Mouse (Mus musculus) heart, embryonic 11.5 days (tissue): ENCODE data around the gene Il2ra. TPM values are rescaled to one million over a fixed set of nuclear protein-coding genes. Genes with fewer than 3 reads are reported as not detected.
"Not testable (repeated sequence)": the region's sequence is repeated elsewhere in the genome, so short reads cannot be mapped to it uniquely, and the experiment has no call there.

Experiments used
- ATAC-seq: fragments of 200-750 bp; cut with Nextera tagmentation; replicated peaks from 2 replicates; pipeline ENCODE4 v1.8.0; 2017; ENCODE audit warnings: moderate library complexity; ENCODE audit not compliant: insufficient number of reproducible peaks, low FRiP score, low TSS enrichment
- H3K27ac ChIP-seq: fragments of 300-500 bp; sonication (generic); 2 replicates; pipeline ENCODE4 v1.5.1; 2014; ENCODE audit warnings: mild to moderate bottlenecking, low read depth, low read length
- H3K27me3 ChIP-seq: fragments of 300-500 bp; sonication (generic); 2 replicates; pipeline ENCODE4 v1.6.1; 2014; ENCODE audit warnings: mild to moderate bottlenecking, low read length, mixed read lengths; ENCODE audit not compliant: control insufficient read depth, insufficient read depth
- H3K36me3 ChIP-seq: fragments of 300-500 bp; sonication (generic); 2 replicates; pipeline ENCODE4 v1.6.1; 2014; ENCODE audit warnings: mild to moderate bottlenecking, low read length, moderate library complexity, mixed read lengths; ENCODE audit not compliant: control insufficient read depth, insufficient read depth
- H3K4me1 ChIP-seq: fragments of 300-500 bp; sonication (generic); 2 replicates; pipeline ENCODE4 v1.6.1; 2014; ENCODE audit warnings: low read length; ENCODE audit not compliant: control insufficient read depth, insufficient read depth
- H3K4me2 ChIP-seq: fragments of 300-500 bp; sonication (generic); 2 replicates; pipeline ENCODE4 v1.6.1; 2014; ENCODE audit warnings: mild to moderate bottlenecking, moderate library complexity
- H3K4me3 ChIP-seq: fragments of 300-500 bp; sonication (generic); 2 replicates; pipeline ENCODE4 v1.5.1; 2014; ENCODE audit warnings: low read depth, low read length
- H3K9ac ChIP-seq: fragments of 300-500 bp; sonication (generic); 2 replicates; pipeline ENCODE4 v1.6.1; 2014; ENCODE audit warnings: mild to moderate bottlenecking, low read depth, low read length, moderate library complexity
- H3K9me3 ChIP-seq: fragments of 300-500 bp; sonication (generic); replicated peaks from 2 replicates; pipeline ENCODE4 v1.6.1; 2016; ENCODE audit warnings: low read length; ENCODE audit not compliant: control insufficient read depth
- WGBS: fragments of 180-500 bp; shearing (Covaris S2); extraction: QIAGEN DNeasy Blood & Tissue Kit; methylation state at CpG from one replicate; pipeline ENCODE4 v1.1.7; 2014; ENCODE audit not compliant: insufficient replicate concordance; 5-methylcytosine and 5-hydroxymethylcytosine counted together
- polyA plus RNA-seq: library from polyadenylated mRNA; unstranded; fragments of >200 nt; fragmentation: Nextera tagmentation; extraction: Ambion mirVana; gene quantifications from 2 replicates; pipeline ENCODE4 v1.2.1, GENCODE M21; 2014

Il2ra gene
- polyA plus RNA-seq, 1 experiment from 2014 or later: not detected

DNA sequence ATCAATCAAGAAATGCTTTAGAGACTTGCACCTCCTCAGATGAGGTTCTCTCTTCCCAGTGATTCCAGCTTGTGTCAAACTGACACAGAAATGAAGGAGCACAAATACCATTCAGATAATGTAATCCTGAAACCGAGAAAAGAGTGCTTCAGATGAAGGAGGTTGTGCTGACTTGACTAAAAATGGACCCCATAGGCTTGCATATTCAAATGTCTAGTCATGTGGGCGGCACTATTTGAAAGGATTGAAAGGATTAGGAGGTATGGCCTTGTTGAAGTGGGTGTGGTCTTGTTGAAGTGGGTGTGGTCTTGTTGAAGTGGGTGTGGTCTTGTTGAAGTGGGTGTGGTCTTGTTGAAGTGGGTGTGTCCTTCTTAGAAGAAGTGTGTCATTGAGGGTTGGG lies 57.3 kb downstream of the Il2ra start:
- H3K27ac ChIP-seq: no peak overlapping the region
- H3K36me3 ChIP-seq: no peaks in the 10 kb centered on the region
- H3K9ac ChIP-seq: no peak overlapping the region
- H3K4me1 ChIP-seq: no peaks in the 10 kb centered on the region
- no peak overlapping the region for H3K4me3 ChIP-seq
- 76% methylated on average over 2 of the region's 2 CpGs for WGBS
- H3K9me3 ChIP-seq: no peaks in the 10 kb centered on the region
- H3K4me2 ChIP-seq: no peak overlapping the region
- H3K27me3 ChIP-seq: no peaks in the 10 kb centered on the region
- no peak for ATAC-seq

DNA sequence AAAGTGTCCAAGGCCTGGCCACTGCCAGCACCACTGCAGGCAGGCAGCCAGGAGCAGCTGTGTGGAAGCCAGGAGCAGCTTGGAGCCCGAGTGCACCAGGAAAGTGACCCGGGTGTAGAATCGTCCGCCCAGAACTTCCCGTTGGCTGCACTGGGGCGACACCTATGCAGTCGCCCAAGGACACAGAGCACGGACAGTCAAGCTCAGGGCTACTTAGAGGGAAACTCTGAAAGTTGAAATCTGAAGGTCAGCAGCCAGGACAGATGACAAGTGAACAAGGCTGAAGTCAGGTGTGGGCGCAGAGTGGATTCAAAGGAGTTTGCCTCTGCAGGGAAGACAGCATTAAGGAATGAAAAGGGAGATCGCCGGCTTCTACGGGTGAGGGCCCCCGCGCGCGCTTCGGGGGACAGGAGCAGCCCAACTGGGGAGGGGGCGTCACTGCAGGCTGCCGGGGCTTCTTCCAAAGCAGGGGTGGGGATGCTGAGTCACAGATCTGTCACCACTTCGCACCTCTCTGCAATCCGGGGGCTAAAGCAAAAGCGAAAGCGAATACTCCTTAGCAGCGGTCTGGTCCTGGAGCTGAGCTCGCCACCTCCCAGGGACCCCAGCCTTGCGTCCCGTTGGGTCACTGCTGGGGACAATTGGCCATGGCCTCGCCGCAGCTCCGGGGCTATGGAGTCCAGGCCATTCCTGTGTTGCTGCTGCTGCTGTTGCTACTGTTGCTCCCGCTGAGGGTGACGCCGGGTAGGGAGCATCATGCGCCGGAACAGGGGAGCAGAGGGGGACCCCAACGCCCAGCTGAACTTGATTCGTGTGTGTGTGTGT lies 62.8 kb downstream of the Il2ra start, which contains the start of gene Il15ra:
Il15ra (plus strand) TSS at position 90 of the 825 bp plus-strand sequence.
- Histone ChIP-seq H3K27ac (peak within 1 kb of the TSS; percentile 66), H3K36me3 (no peaks in the 10 kb centered on the region), H3K4me2 (peak within 1 kb of the TSS; percentile 99), H3K9ac (peak within 1 kb of the TSS; percentile 82), H3K4me1 (peaks cover 5% of the 10 kb centered on the region; the same call in 1 of the 2 replicates), H3K4me3 (peak within 1 kb of the TSS; percentile 76), H3K9me3 (no peaks in the 10 kb centered on the region), H3K27me3 (0 out of 2 replicates have a peak, but pooled peaks cover 4% of the 10 kb centered on the region)
- 2% methylated on average over 37 of the region's 37 CpGs for WGBS
- ATAC-seq: peak; percentile 56

DNA sequence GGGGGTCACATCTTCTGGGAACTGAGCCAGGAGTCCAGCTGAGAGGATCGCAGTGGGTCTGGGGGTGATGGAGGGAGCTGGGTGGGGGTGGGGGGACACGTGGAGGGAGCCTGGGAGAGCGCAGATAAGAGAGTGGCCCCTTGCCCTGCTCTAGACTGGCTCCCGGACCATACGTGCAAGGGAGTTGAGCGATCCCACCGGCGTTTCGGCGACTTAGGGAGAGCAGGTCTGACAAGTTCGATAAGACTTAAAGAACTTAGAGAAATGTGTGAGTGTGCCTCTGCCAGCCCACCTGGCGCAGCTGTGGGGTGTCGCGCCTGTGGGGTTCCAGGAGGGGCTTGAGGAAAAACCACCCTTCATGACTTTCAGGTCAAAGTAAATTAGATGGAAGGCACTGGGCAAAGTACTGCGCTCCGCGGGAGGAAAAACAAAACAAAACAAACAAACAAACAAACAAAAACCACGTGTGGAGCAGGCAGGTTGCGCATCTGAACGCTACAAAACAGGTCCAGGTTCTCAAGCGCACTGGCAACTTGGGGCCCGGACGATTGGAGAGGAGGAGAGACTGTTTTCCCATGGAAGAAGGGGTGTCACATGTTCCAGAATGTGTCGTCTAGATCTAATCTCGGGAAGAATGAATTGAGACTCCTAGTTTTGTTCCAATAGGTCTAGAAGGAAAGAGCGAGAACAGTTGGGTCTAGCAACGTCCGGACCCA lies 63.6 kb downstream of the Il2ra start:
- Histone ChIP-seq H3K9ac (peak overlapping the region; percentile 82), H3K4me3 (peak overlapping the region; percentile 76), H3K27me3 (0 out of 2 replicates have a peak, but pooled peaks cover 4% of the 10 kb centered on the region), H3K36me3 (no peaks in the 10 kb centered on the region), H3K4me2 (peak overlapping the region; percentile 99), H3K9me3 (no peaks in the 10 kb centered on the region), H3K27ac (no peak overlapping the region), H3K4me1 (peaks cover 5% of the 10 kb centered on the region; the same call in 1 of the 2 replicates)
- 4% methylated on average over 28 of the region's 28 CpGs for WGBS
- ATAC-seq: peak; percentile 20; the same call in 1 of the 2 replicates

DNA sequence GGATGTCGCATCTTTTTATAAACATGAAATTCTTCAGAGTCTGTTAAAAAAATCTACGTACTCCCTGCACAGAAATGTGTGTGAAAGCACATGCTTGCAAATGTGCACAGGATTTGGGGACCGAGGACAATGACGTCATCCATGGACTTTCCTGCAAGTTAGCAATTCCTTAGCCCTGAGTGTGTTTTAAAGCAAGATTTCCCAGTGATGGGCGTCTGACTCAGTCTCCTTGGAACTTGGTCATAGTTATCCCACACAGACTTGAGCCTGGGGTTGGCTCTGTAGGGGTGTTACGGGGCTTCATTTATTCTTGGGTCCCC lies 64.1 kb downstream of the Il2ra start:
- ATAC-seq: no peak
- Histone ChIP-seq H3K4me2 (peak overlapping the region; percentile 99), H3K9me3 (no peaks in the 10 kb centered on the region), H3K9ac (no peak overlapping the region), H3K4me3 (0 out of 2 replicates have a peak overlapping the region, but pooled peaks have one; percentile 76), H3K36me3 (no peaks in the 10 kb centered on the region), H3K27me3 (0 out of 2 replicates have a peak, but pooled peaks cover 4% of the 10 kb centered on the region), H3K27ac (no peak overlapping the region), H3K4me1 (peaks cover 5% of the 10 kb centered on the region; the same call in 1 of the 2 replicates)
- WGBS: 35% methylated on average over 6 of the region's 6 CpGs

DNA sequence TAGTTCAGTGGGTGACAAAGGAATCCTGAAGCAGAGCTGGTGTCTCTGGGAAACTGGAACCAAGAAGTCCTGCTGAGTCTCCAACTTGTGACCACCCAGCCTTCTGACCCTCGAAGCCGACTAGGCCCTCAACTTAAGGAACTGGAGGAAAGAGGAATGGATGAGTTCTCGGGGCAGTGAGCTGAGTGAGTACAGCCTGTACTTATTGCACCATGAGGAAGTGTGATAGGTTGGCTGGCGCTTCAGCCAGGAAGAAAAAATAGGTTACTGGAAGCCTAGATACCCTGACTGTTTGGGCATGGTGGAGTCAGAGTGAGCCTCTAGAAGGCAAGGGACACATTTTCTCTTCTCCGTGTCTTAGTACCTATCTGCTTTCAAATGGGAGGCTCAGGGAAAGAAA lies 65.9 kb downstream of the Il2ra start:
- no peak overlapping the region for H3K4me2 ChIP-seq
- H3K36me3 ChIP-seq: no peaks in the 10 kb centered on the region
- peaks cover 5% of the 10 kb centered on the region; the same call in 1 of the 2 replicates for H3K4me1 ChIP-seq
- ATAC-seq: no peak
- H3K9me3 ChIP-seq: no peaks in the 10 kb centered on the region
- H3K27ac ChIP-seq: no peak overlapping the region
- no peak overlapping the region for H3K9ac ChIP-seq
- H3K4me3 ChIP-seq: no peak overlapping the region
- 75% methylated on average over 5 of the region's 5 CpGs for WGBS
- 0 out of 2 replicates have a peak, but pooled peaks cover 4% of the 10 kb centered on the region for H3K27me3 ChIP-seq

DNA sequence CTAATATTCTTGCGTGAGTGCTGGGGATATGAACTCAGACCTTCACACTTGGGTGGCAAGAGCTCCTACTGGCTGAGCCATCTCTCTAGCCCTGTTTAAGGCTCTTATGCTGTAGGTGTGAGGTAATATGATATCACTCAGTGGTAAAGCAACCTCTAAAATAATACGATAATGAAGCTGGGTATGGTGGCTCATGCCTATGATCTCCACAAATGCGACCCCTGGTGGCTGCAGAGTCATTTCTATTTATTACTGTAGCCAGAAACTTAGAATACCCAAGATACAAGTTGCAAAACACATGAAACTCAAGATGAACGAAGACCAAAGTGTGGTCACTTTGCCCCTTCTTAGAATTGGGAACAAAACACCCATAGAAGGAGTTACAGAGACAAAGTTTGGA lies 67.5 kb downstream of the Il2ra start:
- H3K9ac ChIP-seq, H3K27me3 ChIP-seq, H3K36me3 ChIP-seq, H3K4me3 ChIP-seq, H3K9me3 ChIP-seq, H3K4me2 ChIP-seq, H3K4me1 ChIP-seq, ATAC-seq, H3K27ac ChIP-seq: not testable (repeated sequence)
- WGBS: 57% methylated on average over 4 of the region's 4 CpGs

DNA sequence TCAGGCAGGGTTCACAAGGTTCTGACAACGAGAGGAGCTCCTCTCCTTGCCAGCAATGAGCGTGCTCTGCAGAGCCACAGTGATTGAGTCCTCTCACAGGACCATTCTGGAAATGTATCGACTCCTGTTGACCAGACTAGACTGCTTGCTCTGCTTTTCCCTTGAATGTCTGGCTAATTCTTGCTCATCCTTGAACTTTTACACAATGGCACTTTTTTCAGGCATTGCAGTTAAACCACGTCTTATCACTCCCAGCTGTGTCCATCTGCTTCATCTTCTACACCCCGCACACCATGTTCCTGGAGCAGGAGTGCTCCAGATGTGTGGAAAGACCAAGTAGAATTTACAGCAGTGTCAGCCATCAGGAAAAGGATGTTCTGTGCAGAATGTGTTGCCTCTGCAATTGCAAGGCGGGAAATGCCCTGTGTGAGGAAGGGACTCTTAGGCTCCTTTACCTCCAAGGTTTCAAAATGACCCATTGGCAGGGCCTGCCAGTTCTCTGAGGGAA lies 69.9 kb downstream of the Il2ra start:
- Histone ChIP-seq H3K4me2 (no peak overlapping the region), H3K27me3 (no peaks in the 10 kb centered on the region), H3K27ac (no peak overlapping the region), H3K36me3 (no peaks in the 10 kb centered on the region), H3K9me3 (no peaks in the 10 kb centered on the region), H3K4me1 (no peaks in the 10 kb centered on the region), H3K9ac (no peak overlapping the region), H3K4me3 (no peak overlapping the region)
- WGBS: 76% methylated on average over 6 of the region's 6 CpGs
- ATAC-seq: no peak

DNA sequence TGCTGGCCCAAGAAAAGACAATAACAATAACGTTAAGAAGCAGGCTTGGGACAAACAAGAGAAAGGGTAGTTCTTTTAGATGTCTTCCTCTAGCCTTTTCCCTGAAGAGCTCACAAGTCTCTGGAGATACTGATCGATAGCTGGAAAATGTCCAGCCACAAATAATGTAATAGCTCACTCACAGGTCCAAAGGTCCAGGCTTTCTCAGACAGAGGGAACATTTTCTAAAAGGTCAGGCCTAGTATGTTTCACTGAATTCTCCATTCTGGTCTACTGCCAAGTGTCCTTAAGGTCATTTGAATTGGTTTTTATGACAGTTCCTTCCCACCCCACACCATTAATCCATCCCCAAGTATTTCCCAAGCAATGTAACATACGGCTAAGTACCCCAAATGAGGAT lies 70.4 kb downstream of the Il2ra start:
- WGBS: 64% methylated on average over 3 of the region's 3 CpGs
- ATAC-seq: no peak

More for the DNA sequence above, 70.4 kb downstream of the Il2ra start:
- H3K4me1 ChIP-seq: no peaks in the 10 kb centered on the region
- H3K9me3 ChIP-seq: no peaks in the 10 kb centered on the region
- H3K27ac ChIP-seq: no peak overlapping the region
- no peaks in the 10 kb centered on the region for H3K27me3 ChIP-seq
- H3K36me3 ChIP-seq: no peaks in the 10 kb centered on the region
- H3K9ac ChIP-seq: no peak overlapping the region
- no peak overlapping the region for H3K4me2 ChIP-seq
- H3K4me3 ChIP-seq: no peak overlapping the region
